Mouse (Mus musculus): ENCODE data around the gene Tmem43. TPM values are rescaled to one million over a fixed set of nuclear protein-coding genes. Genes with fewer than 3 reads are reported as not detected.

Tmem43 gene
- polyA plus RNA-seq (2014; fragmentation: Illumina TruSeq; extraction: RNeasy Lipid Tissue Mini Kit (QIAGEN cat#74804); ENCODE audit: low read depth, low replicate concordance): 6.5 TPM

DNA sequence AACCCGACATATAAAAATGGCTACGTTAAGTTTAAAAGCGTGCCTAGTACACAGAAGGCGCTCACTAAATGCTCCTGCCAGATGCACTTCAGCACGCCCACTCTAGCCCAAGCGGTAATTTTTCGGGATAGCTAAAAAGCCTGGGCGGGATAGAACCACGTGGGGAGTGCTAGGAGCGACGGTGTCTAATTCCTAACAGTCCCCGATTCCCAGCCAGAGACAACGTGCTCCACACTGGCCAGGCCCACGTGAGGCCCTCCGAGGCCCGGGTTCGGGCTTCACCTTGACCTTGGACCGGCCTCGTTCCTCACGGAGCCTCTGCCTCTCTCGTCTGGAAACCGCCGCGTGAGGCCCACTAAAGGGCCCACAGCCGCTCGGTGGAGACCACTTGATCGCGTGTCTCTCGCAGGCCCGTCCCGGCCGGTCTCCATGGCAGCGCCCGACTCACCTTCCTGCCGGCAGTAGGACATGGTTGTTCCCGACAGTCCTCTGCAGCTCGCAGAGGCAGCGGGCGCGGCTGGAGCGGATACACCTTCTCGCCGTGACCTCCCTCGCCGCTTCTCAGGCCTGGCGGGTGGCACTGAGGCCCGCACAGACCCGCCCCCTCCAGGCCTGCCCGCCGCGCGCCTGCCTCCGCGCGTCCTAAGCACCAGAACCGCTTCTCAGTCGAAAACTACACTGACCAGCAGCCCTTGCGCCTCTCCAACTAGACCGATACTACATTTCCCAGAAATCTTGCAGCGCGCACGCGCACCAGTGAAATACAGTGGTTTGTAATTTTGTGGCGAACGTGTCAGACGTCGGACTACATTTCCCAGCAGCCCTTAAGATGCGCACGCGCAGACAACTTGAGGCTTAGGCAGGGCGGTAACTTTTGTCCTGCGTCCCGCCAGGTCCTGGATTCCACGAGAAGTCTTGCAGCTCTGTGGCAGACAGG, at the start of gene Tmem43, which contains the start of gene Chchd4:
Tmem43 (plus strand) TSS at position 836 of the 937 bp plus-strand sequence.
Chchd4 (minus strand) TSS at position 679 of the 937 bp plus-strand sequence.

DNA sequence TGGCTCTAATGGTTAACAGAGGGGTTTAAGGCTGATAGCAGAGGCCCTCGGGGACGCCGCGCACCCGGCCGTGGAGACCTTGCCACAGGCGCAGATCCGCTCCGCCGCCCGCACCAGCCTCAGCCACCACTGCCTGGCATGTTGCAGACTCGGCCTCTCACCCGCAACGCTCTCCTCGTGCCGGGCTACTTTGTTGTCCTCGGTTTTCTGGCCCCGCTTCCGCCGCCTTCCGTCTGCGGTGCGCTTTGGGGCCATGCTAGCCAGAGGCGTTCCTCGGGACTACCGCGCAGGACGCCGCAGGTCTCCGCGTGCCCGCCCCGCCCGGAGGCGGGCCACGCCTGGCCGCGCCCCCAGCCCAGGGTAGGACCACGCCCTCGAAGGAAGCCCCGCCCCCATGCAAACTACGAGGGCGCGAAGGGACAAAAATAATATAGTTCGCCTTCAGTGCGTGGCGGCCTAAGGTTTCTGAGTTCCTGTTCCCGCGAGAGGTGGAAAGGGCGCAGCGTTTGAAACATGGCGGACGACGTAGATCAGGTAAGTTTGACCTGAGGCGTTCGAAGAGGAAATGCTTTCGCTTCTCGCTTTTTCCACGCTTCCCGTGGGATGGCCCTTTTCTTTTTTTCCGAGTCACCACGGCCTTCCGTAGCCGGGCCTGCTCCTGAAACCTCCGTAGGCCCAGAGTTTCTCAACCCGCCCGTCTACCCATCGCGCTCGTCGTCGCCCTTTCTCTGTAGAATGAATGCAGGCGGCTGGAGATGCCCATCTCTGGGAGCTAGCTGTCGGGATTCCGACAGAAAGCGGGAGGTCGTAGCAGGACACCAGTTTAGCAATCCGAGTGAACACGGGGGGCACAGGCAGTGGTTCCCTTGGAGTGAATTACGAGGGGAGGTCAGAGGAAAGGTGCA, 42.3 kb downstream of the Tmem43 start, which contains the start of the genes Xpc and Lsm3:
Xpc (minus strand) TSS at position 344 of the 905 bp plus-strand sequence.
Lsm3 (plus strand) TSS at position 384 of the 905 bp plus-strand sequence.

Other genes starting within 250 kb of the Tmem43 start
- gene Wnt7a, start 62.3 kb upstream of the Tmem43 start, polyA plus RNA-seq (2014; fragmentation: Illumina TruSeq; extraction: RNeasy Lipid Tissue Mini Kit (QIAGEN cat#74804); ENCODE audit: low read depth, low replicate concordance): not detected
- 17.8 TPM for gene Chchd4, start 157 bp upstream of the Tmem43 start, polyA plus RNA-seq (2014; fragmentation: Illumina TruSeq; extraction: RNeasy Lipid Tissue Mini Kit (QIAGEN cat#74804); ENCODE audit: low read depth, low replicate concordance)
- gene Xpc, start 42.2 kb downstream of the Tmem43 start, polyA plus RNA-seq (2014; fragmentation: Illumina TruSeq; extraction: RNeasy Lipid Tissue Mini Kit (QIAGEN cat#74804); ENCODE audit: low read depth, low replicate concordance): 7.0 TPM
- gene Lsm3, start 42.2 kb downstream of the Tmem43 start, polyA plus RNA-seq (2014; fragmentation: Illumina TruSeq; extraction: RNeasy Lipid Tissue Mini Kit (QIAGEN cat#74804); ENCODE audit: low read depth, low replicate concordance): 68.5 TPM
- gene Slc6a6, start 210.3 kb downstream of the Tmem43 start, polyA plus RNA-seq (2014; fragmentation: Illumina TruSeq; extraction: RNeasy Lipid Tissue Mini Kit (QIAGEN cat#74804); ENCODE audit: low read depth, low replicate concordance): 118 TPM

Measured in kidney, adult 10 weeks (tissue).